Mouse (Mus musculus): Measurements from ENCODE around the gene D1Pas1.

Gene D1Pas1

GRCm38 (mm10) chr1:186967201-186967812 is at the start of gene D1Pas1:
TSS of gene D1Pas1 (plus strand) at chr1:186967416.
- no peak for DNase-seq

GRCm38 (mm10) chr1:186922489-186923370 is 44.5 kb upstream of the D1Pas1 start:
- DNase-seq, result no peak

- DNase-seq, result no peak
Observed at GRCm38 (mm10) chr1:186924027-186924426, 43.2 kb upstream of the D1Pas1 start.

- DNase-seq, result no peak
Observed at GRCm38 (mm10) chr1:186925411-186925810, 41.8 kb upstream of the D1Pas1 start.

- no peak for DNase-seq
Observed at GRCm38 (mm10) chr1:186926316-186926949, 40.8 kb upstream of the D1Pas1 start.

- no peak for DNase-seq
Observed at GRCm38 (mm10) chr1:186926950-186927316, 40.3 kb upstream of the D1Pas1 start.

- no peak for DNase-seq
Observed at GRCm38 (mm10) chr1:186927494-186927893, 39.7 kb upstream of the D1Pas1 start.

- DNase-seq, result no peak
Observed at GRCm38 (mm10) chr1:186930160-186930887, 36.9 kb upstream of the D1Pas1 start.

- DNase-seq, result no peak
Observed at GRCm38 (mm10) chr1:186930888-186931233, 36.4 kb upstream of the D1Pas1 start.

GRCm38 (mm10) chr1:186934205-186934604 is 33.0 kb upstream of the D1Pas1 start:
- no peak for DNase-seq

GRCm38 (mm10) chr1:186952381-186952780 is 14.8 kb upstream of the D1Pas1 start:
- no peak for DNase-seq

- DNase-seq, result no peak
Observed at GRCm38 (mm10) chr1:186954591-186954990, 12.6 kb upstream of the D1Pas1 start.

GRCm38 (mm10) chr1:186959380-186959779 is 7.8 kb upstream of the D1Pas1 start:
- DNase-seq, result no peak

GRCm38 (mm10) chr1:186964143-186964875 is 2.9 kb upstream of the D1Pas1 start:
- DNase-seq, result no peak

- DNase-seq, result no peak
Observed at GRCm38 (mm10) chr1:186967926-186968325, 710 bp downstream of the D1Pas1 start.

- no peak for DNase-seq
Observed at GRCm38 (mm10) chr1:186976937-186977540, 9.8 kb downstream of the D1Pas1 start.

GRCm38 (mm10) chr1:186977801-186978200 is 10.6 kb downstream of the D1Pas1 start:
- no peak for DNase-seq

GRCm38 (mm10) chr1:186979465-186979864 is 12.2 kb downstream of the D1Pas1 start:
- DNase-seq, result no peak

- no peak for DNase-seq
Observed at GRCm38 (mm10) chr1:186980503-186980902, 13.3 kb downstream of the D1Pas1 start.

GRCm38 (mm10) chr1:186985131-186985530 is 17.9 kb downstream of the D1Pas1 start:
- no peak for DNase-seq

- DNase-seq, result no peak
Observed at GRCm38 (mm10) chr1:186986086-186986485, 18.9 kb downstream of the D1Pas1 start.

- DNase-seq, result no peak
Observed at GRCm38 (mm10) chr1:186986506-186986905, 19.3 kb downstream of the D1Pas1 start.
